Mouse (Mus musculus) stomach, embryonic 14.5 days (tissue): ENCODE data around the gene Ppfibp1. TPM values are rescaled to one million over a fixed set of nuclear protein-coding genes. Genes with fewer than 3 reads are reported as not detected.

ENCODE experiments used
- ATAC-seq: fragments of 200-750 bp; cut with Nextera tagmentation; 2 replicates; pipeline ENCODE4 v1.8.0; 2017; ENCODE audit warnings: low read depth, moderate TSS enrichment; ENCODE audit not compliant: insufficient number of reproducible peaks, insufficient read depth, low FRiP score
- H3K27ac ChIP-seq: fragments of 300-500 bp; sonication (generic); 2 replicates; pipeline ENCODE4 v1.5.1; 2014; ENCODE audit warnings: mild to moderate bottlenecking, low read length, moderate library complexity, mixed read lengths
- H3K27me3 ChIP-seq: fragments of 300-500 bp; sonication (generic); 2 replicates; pipeline ENCODE4 v1.6.1; 2014; ENCODE audit warnings: low read length, control low read depth, mixed read lengths; ENCODE audit not compliant: control insufficient read depth, insufficient read depth
- H3K36me3 ChIP-seq: fragments of 300-500 bp; sonication (generic); 2 replicates; pipeline ENCODE4 v1.6.1; 2014; ENCODE audit warnings: mild to moderate bottlenecking, control low read depth, low read length, moderate library complexity, mixed read lengths; ENCODE audit not compliant: control insufficient read depth, insufficient read depth
- H3K4me1 ChIP-seq: fragments of 300-500 bp; sonication (generic); 2 replicates; pipeline ENCODE4 v1.6.1; 2014; ENCODE audit warnings: low read length, control low read depth, mixed read lengths; ENCODE audit not compliant: control insufficient read depth, insufficient read depth
- H3K4me2 ChIP-seq: fragments of 300-500 bp; sonication (generic); replicated peaks from 2 replicates; pipeline ENCODE4 v1.6.1; 2014; ENCODE audit warnings: low read depth, low read length, control low read depth
- H3K4me3 ChIP-seq: fragments of 300-500 bp; sonication (generic); 2 replicates; pipeline ENCODE4 v1.5.1; 2014; ENCODE audit warnings: low read depth, low read length, control low read depth
- H3K9ac ChIP-seq: fragments of 300-500 bp; sonication (generic); replicated peaks from 2 replicates; pipeline ENCODE4 v1.6.1; 2014; ENCODE audit warnings: low read depth, mild to moderate bottlenecking, control low read depth, low read length, moderate library complexity, mixed read lengths
- H3K9me3 ChIP-seq: fragments of 300-500 bp; sonication (generic); 2 replicates; pipeline ENCODE4 v1.6.1; 2016; ENCODE audit warnings: low read depth, low read length, control low read depth; ENCODE audit not compliant: control insufficient read depth
- WGBS: fragments of 180-500 bp; shearing (Covaris S2); extraction: QIAGEN DNeasy Blood & Tissue Kit; methylation state at CpG from one replicate; pipeline ENCODE4 v1.1.7; 2014; 5-methylcytosine and 5-hydroxymethylcytosine counted together
- polyA plus RNA-seq: library from polyadenylated mRNA; unstranded; fragments of >200 nt; fragmentation: Nextera tagmentation; extraction: Ambion mirVana; gene quantifications from 2 replicates; pipeline ENCODE4 v1.2.1, GENCODE M21; 2014

Ppfibp1 gene
- polyA plus RNA-seq, 1 experiment from 2014 or later, result 41.9 TPM

- H3K27ac ChIP-seq, result peak overlapping the region; percentile 16; the same call in 1 of the 2 replicates
- H3K4me2 ChIP-seq, result no peak overlapping the region
- peaks cover 14% of the 10 kb centered on the region for H3K4me1 ChIP-seq
- H3K4me3 ChIP-seq, result no peak overlapping the region
- no peaks in the 10 kb centered on the region for H3K36me3 ChIP-seq
- H3K9me3 ChIP-seq, result no peaks in the 10 kb centered on the region
- H3K9ac ChIP-seq, result no peak overlapping the region
- WGBS, result 22% methylated on average over 4 of the region's 4 CpGs
- H3K27me3 ChIP-seq, result no peaks in the 10 kb centered on the region
- ATAC-seq, result no peak
Measured at GRCm38 (mm10) chr6:146884851-146885250, 3.4 kb upstream of the Ppfibp1 start.

GRCm38 (mm10) chr6:146888660-146889490 is 588 bp downstream of the Ppfibp1 start:
- Histone ChIP-seq H3K27me3 (no peaks in the 10 kb centered on the region), H3K4me1 (peaks cover 26% of the 10 kb centered on the region), H3K4me3 (peak overlapping the region; percentile 87), H3K9me3 (no peaks in the 10 kb centered on the region), H3K9ac (peak overlapping the region; percentile 69), H3K36me3 (no peaks in the 10 kb centered on the region), H3K27ac (peak overlapping the region; percentile 63), H3K4me2 (peak overlapping the region; percentile 73)
- peak; percentile 64 for ATAC-seq
- 8% methylated on average over 26 of the region's 26 CpGs for WGBS

- H3K27ac ChIP-seq, result peak overlapping the region; percentile 27; the same call in 1 of the 2 replicates
- 66% methylated on average over 2 of the region's 2 CpGs for WGBS
- H3K4me2 ChIP-seq, result peak overlapping the region; percentile 73
- ATAC-seq, result no peak
- H3K36me3 ChIP-seq, result no peaks in the 10 kb centered on the region
- H3K4me1 ChIP-seq, result peaks cover 22% of the 10 kb centered on the region
- H3K27me3 ChIP-seq, result no peaks in the 10 kb centered on the region
- H3K9me3 ChIP-seq, result no peaks in the 10 kb centered on the region
- H3K4me3 ChIP-seq, result peak overlapping the region; percentile 6; the same call in 1 of the 2 replicates
- no peak overlapping the region for H3K9ac ChIP-seq
Measured at GRCm38 (mm10) chr6:146890215-146890614, 1.9 kb downstream of the Ppfibp1 start.

- Histone ChIP-seq H3K36me3 (no peaks in the 10 kb centered on the region), H3K27ac (peak overlapping the region; percentile 27; the same call in 1 of the 2 replicates), H3K9ac (no peak overlapping the region), H3K4me2 (peak overlapping the region; percentile 73; the same call in 1 of the 2 replicates), H3K27me3 (no peaks in the 10 kb centered on the region), H3K9me3 (no peaks in the 10 kb centered on the region), H3K4me3 (peak overlapping the region; percentile 6; the same call in 1 of the 2 replicates), H3K4me1 (peaks cover 22% of the 10 kb centered on the region)
- no peak for ATAC-seq
Measured at GRCm38 (mm10) chr6:146890633-146891032, 2.3 kb downstream of the Ppfibp1 start.

- Histone ChIP-seq H3K4me3 (no peak overlapping the region), H3K9me3 (no peaks in the 10 kb centered on the region), H3K4me2 (no peak overlapping the region), H3K36me3 (no peaks in the 10 kb centered on the region), H3K4me1 (peaks cover 25% of the 10 kb centered on the region), H3K27me3 (no peaks in the 10 kb centered on the region), H3K27ac (no peak overlapping the region), H3K9ac (no peak overlapping the region)
- ATAC-seq, result no peak
- 49% methylated on average over 2 of the region's 2 CpGs for WGBS
Measured at GRCm38 (mm10) chr6:146893890-146894289, 5.6 kb downstream of the Ppfibp1 start.

GRCm38 (mm10) chr6:146898709-146899108 is 10.4 kb downstream of the Ppfibp1 start:
- Histone ChIP-seq H3K4me1 (peaks cover 6% of the 10 kb centered on the region; the same call in 1 of the 2 replicates), H3K27ac (no peak overlapping the region), H3K27me3 (no peaks in the 10 kb centered on the region), H3K9ac (no peak overlapping the region), H3K4me2 (no peak overlapping the region), H3K9me3 (no peaks in the 10 kb centered on the region), H3K36me3 (no peaks in the 10 kb centered on the region), H3K4me3 (no peak overlapping the region)
- ATAC-seq, result no peak
- 79% methylated on average over 6 of the region's 6 CpGs for WGBS

- Histone ChIP-seq H3K4me2 (no peak overlapping the region), H3K9me3 (no peaks in the 10 kb centered on the region), H3K4me3 (no peak overlapping the region), H3K27ac (no peak overlapping the region), H3K9ac (no peak overlapping the region), H3K27me3 (no peaks in the 10 kb centered on the region), H3K36me3 (no peaks in the 10 kb centered on the region), H3K4me1 (0 out of 2 replicates have a peak, but pooled peaks cover 3% of the 10 kb centered on the region)
- no peak for ATAC-seq
- 54% methylated on average over 2 of the region's 2 CpGs for WGBS
Measured at GRCm38 (mm10) chr6:146899647-146900046, 11.4 kb downstream of the Ppfibp1 start.

GRCm38 (mm10) chr6:146901929-146902328 is 13.6 kb downstream of the Ppfibp1 start:
- Histone ChIP-seq H3K27ac (no peak overlapping the region), H3K4me1 (peaks cover 5% of the 10 kb centered on the region; the same call in 1 of the 2 replicates), H3K9ac (no peak overlapping the region), H3K27me3 (no peaks in the 10 kb centered on the region), H3K4me2 (no peak overlapping the region), H3K4me3 (no peak overlapping the region), H3K9me3 (no peaks in the 10 kb centered on the region), H3K36me3 (no peaks in the 10 kb centered on the region)
- ATAC-seq, result no peak
- 87% methylated on average over 4 of the region's 4 CpGs for WGBS
